In genomic region chr11:69683576-69683975, GRCm38 (mm10) we compare ENCODE assay signal across 11 mouse cellular contexts. TPM values are rescaled to one million over a fixed set of nuclear protein-coding genes. Genes with fewer than 3 reads are reported as not detected.
A peak's percentile ranks its signal among the peaks of the same experiment; 100 is the strongest.
DNase-seq lines count a peak whose midpoint lies in the region; ATAC-seq and TF ChIP-seq lines count a peak whose summit lies in the region.
"Had no signal": no experiment of that assay in that cellular context is flagged by ENCODE, and none has a peak within 500 bp of the region (broad histone marks: within the 10 kb centered on the region; RNA-seq: fewer than 3 reads in every experiment).

No protein-coding gene starts in this region.

- no peaks in the 10 kb centered on the region for H3K27me3 ChIP-seq in heart, embryonic 14.5 days (ENCODE audit: control insufficient read depth, insufficient read depth, low read length)
- H3K27me3 ChIP-seq in E14TG2a.4 (ENCODE audit: insufficient read depth, low read length): no peaks in the 10 kb centered on the region
- H3K27me3 ChIP-seq in limb, embryonic 14.5 days (ENCODE audit: control insufficient read depth, insufficient read depth, low read length): no peaks in the 10 kb centered on the region
- H3K27me3 ChIP-seq: liver, embryonic 15.5 days had no signal

- 73% methylated on average over 7 of the region's 7 CpGs for WGBS in heart, embryonic 14.5 days
- 79% methylated on average over 7 of the region's 7 CpGs for WGBS in limb, embryonic 14.5 days

- H3K4me2 ChIP-seq in heart, embryonic 14.5 days (ENCODE audit: low read length): no peak overlapping the region
- peak overlapping the region; percentile 88 for H3K4me2 ChIP-seq in limb, embryonic 14.5 days (replicated peaks; ENCODE audit: low read depth, low read length, severe bottlenecking)
- H3K4me2 ChIP-seq: liver, embryonic 15.5 days had no signal

- H3K9ac ChIP-seq in heart, embryonic 14.5 days (ENCODE audit: low read length): peak overlapping the region; percentile 31; the same call in 1 of the 2 replicates
- H3K9ac ChIP-seq in limb, embryonic 14.5 days (ENCODE audit: low read depth, low read length, severe bottlenecking): 0 out of 2 replicates have a peak overlapping the region, but pooled peaks have one; percentile 43
- H3K9ac ChIP-seq: liver, embryonic 15.5 days had no signal

- H3K36me3 ChIP-seq in heart, embryonic 14.5 days (ENCODE audit: control insufficient read depth, insufficient read depth, low read length): peaks cover 19% of the 10 kb centered on the region
- peaks cover 52% of the 10 kb centered on the region for H3K36me3 ChIP-seq in E14TG2a.4 (ENCODE audit: insufficient read depth, low read length)
- H3K36me3 ChIP-seq in limb, embryonic 14.5 days (ENCODE audit: control insufficient read depth, insufficient read depth, low read length): peaks cover 20% of the 10 kb centered on the region

- no peak overlapping the region for H3K27ac ChIP-seq in heart, embryonic 14.5 days (replicated peaks in 1 of 2; ENCODE audit: control insufficient read depth in 1 of 2, insufficient read depth in 1 of 2, low read depth in 2 of 2, low read length in 2 of 2)
- H3K27ac ChIP-seq in embryonic fibroblast, embryonic 13.5 days (ENCODE audit: insufficient read depth, low read length): peak overlapping the region; percentile 95
- H3K27ac ChIP-seq in limb, embryonic 14.5 days (replicated peaks; ENCODE audit: low read depth, low read length): peak overlapping the region; percentile 87
- H3K27ac ChIP-seq: liver, embryonic 15.5 days had no signal

- H3K9me3 ChIP-seq in heart, embryonic 14.5 days (ENCODE audit: control insufficient read depth, low read length): no peaks in the 10 kb centered on the region
- no peaks in the 10 kb centered on the region for H3K9me3 ChIP-seq in E14TG2a.4 (ENCODE audit: low read length)
- H3K9me3 ChIP-seq in limb, embryonic 14.5 days (ENCODE audit: control insufficient read depth, low read length): no peaks in the 10 kb centered on the region
- H3K9me3 ChIP-seq: liver, embryonic 15.5 days had no signal

- no peak overlapping the region for H3K4me3 ChIP-seq in heart, embryonic 14.5 days (ENCODE audit: control insufficient read depth in 1 of 2, insufficient read depth in 1 of 2, low read depth in 1 of 2, low read length in 2 of 2)
- H3K4me3 ChIP-seq in E14TG2a.4 (replicated peaks; ENCODE audit: low read length): peak overlapping the region; percentile 95; the same call in 1 of the 2 replicates
- H3K4me3 ChIP-seq in embryonic fibroblast, embryonic 13.5 days (ENCODE audit: insufficient read depth, low read length): no peak overlapping the region
- no peak overlapping the region for H3K4me3 ChIP-seq in limb, embryonic 14.5 days (replicated peaks; ENCODE audit: low read length)
- H3K4me3 ChIP-seq: liver, embryonic 15.5 days had no signal

- TF ChIP-seq POLR2A in embryonic fibroblast, embryonic 13.5 days (IDR thresholded peaks at IDR 0.05; ENCODE audit: low read depth, low read length): no peak
- no peak for TF ChIP-seq POLR2A in limb, embryonic 14.5 days (IDR thresholded peaks at IDR 0.05; ENCODE audit: borderline replicate concordance, extremely low read depth, insufficient read depth, insufficient read length)

- no peak for TF ChIP-seq CTCF in E14TG2a.4 (conservative IDR thresholded peaks at IDR 0.05; ENCODE audit: low read length)
- TF ChIP-seq CTCF in embryonic fibroblast, embryonic 13.5 days (IDR thresholded peaks at IDR 0.05; ENCODE audit: borderline replicate concordance, insufficient read depth, low read length): no peak

- ATAC-seq in heart, embryonic 14.5 days (ENCODE audit: insufficient number of reproducible peaks, insufficient read depth, low FRiP score, low read depth): no peak
- ATAC-seq in limb, embryonic 14.5 days (ENCODE audit: low FRiP score, low read depth): no peak
- no peak for ATAC-seq in erythroblast, adult 5-6 weeks (replicated peaks; ENCODE audit: low FRiP score, poor library complexity, severe bottlenecking)
- ATAC-seq: CD4-positive, CD25-positive, alpha-beta regulatory T cell, adult 4 months had no signal

- DNase-seq in heart, adult 8-10 months (ENCODE audit: low spot score): no peak
- DNase-seq in limb, embryonic 14.5 days (ENCODE audit: low spot score): no peak
- DNase-seq in ovary, postnatal 36 days (ENCODE audit: low spot score): no peak
- no peak for DNase-seq in frontal cortex, adult 2 months (ENCODE audit: extremely low spot score in 1 of 2, low spot score in 1 of 2)
- DNase-seq: thymus, postnatal 4 days had no signal

- peaks cover 16 to 35% of the 10 kb centered on the region in 2 experiments for H3K4me1 ChIP-seq in heart, embryonic 14.5 days (ENCODE audit: control insufficient read depth in 2 of 2, insufficient read depth in 2 of 2, low read length in 2 of 2)
- peaks cover 86% of the 10 kb centered on the region for H3K4me1 ChIP-seq in E14TG2a.4 (replicated peaks; ENCODE audit: low read depth, low read length)
- H3K4me1 ChIP-seq in embryonic fibroblast, embryonic 13.5 days (ENCODE audit: control insufficient read depth, insufficient read depth, low read length): peaks cover 10% of the 10 kb centered on the region
- H3K4me1 ChIP-seq in limb, embryonic 14.5 days (ENCODE audit: control insufficient read depth, insufficient read depth, low read length): peaks cover 41% of the 10 kb centered on the region

RNA-seq across cellular contexts. Expression of gene Senp3, which starts 1.7 kb away (rescaled TPM):
- 43.2 and 59.4 TPM in 2 replicates for polyA plus RNA-seq in heart, embryonic 14.5 days (2014; fragmentation: Nextera tagmentation; extraction: Ambion mirVana)
- total RNA-seq in heart, adult 8-10 months (2022): 10 to 100 TPM; 27.2 to 40.0 (median 28.7) TPM
- 117 and 187 TPM in 2 replicates for polyA plus RNA-seq in embryonic fibroblast, embryonic 13.5 days (2011; ENCODE audit: insufficient read length, low read depth, missing spikeins)
- polyA plus RNA-seq in limb, embryonic 14.5 days (2012; rRNA removed): 172 and 297 TPM in 2 replicates
- polyA plus RNA-seq in limb, embryonic 14.5 days (2014; fragmentation: Nextera tagmentation; extraction: Ambion mirVana): 95.4 and 99.0 TPM in 2 replicates
- 46.4 and 52.3 TPM in 2 replicates for total RNA-seq in erythroblast, adult 5-6 weeks (2015; ENCODE audit: low replicate concordance)
- 10.3 and 18.2 TPM in 2 replicates for total RNA-seq in erythroblast, adult 5-6 weeks (2017; ENCODE audit: low replicate concordance)
- 138 and 154 TPM in 2 replicates for polyA plus RNA-seq in frontal cortex, adult 2 months (2012; rRNA removed)

RNA-seq across cellular contexts. Expression of gene Tnfsf13, which starts 2.0 kb away (rescaled TPM):
- 0.24 and 0.63 TPM in 2 replicates for polyA plus RNA-seq in heart, embryonic 14.5 days (2014; fragmentation: Nextera tagmentation; extraction: Ambion mirVana)
- total RNA-seq in heart, adult 8-10 months (2022): 1 to 10 TPM; 2.6 to 4.3 (median 2.9) TPM
- 0.85 and 1.5 TPM in 2 replicates for polyA plus RNA-seq in embryonic fibroblast, embryonic 13.5 days (2011; ENCODE audit: insufficient read length, low read depth, missing spikeins)
- 4.4 and 5.2 TPM in 2 replicates for polyA plus RNA-seq in limb, embryonic 14.5 days (2012; rRNA removed)
- polyA plus RNA-seq in limb, embryonic 14.5 days (2014; fragmentation: Nextera tagmentation; extraction: Ambion mirVana): 0.77 and 0.98 TPM in 2 replicates
- 9.2 and 17.9 TPM in 2 replicates for total RNA-seq in erythroblast, adult 5-6 weeks (2015; ENCODE audit: low replicate concordance)
- total RNA-seq in erythroblast, adult 5-6 weeks (2017; ENCODE audit: low replicate concordance): 0.28 and 7.8 TPM in 2 replicates
- 5.3 and 5.4 TPM in 2 replicates for polyA plus RNA-seq in frontal cortex, adult 2 months (2012; rRNA removed)
- polyA plus RNA-seq: CD4-positive, CD25-positive, alpha-beta regulatory T cell, adult 4 months had no signal

RNA-seq across cellular contexts. Expression of gene Eif4a1, which starts 11.4 kb away (rescaled TPM):
- 313 and 403 TPM in 2 replicates for polyA plus RNA-seq in heart, embryonic 14.5 days (2014; fragmentation: Nextera tagmentation; extraction: Ambion mirVana)
- 100 to 1,000 TPM; 162 to 194 (median 186) TPM for total RNA-seq in heart, adult 8-10 months (2022)
- 717 and 781 TPM in 2 replicates for polyA plus RNA-seq in embryonic fibroblast, embryonic 13.5 days (2011; ENCODE audit: insufficient read length, low read depth, missing spikeins)
- 887 and 919 TPM in 2 replicates for polyA plus RNA-seq in limb, embryonic 14.5 days (2012; rRNA removed)
- 547 and 561 TPM in 2 replicates for polyA plus RNA-seq in limb, embryonic 14.5 days (2014; fragmentation: Nextera tagmentation; extraction: Ambion mirVana)
- 177 and 204 TPM in 2 replicates for total RNA-seq in erythroblast, adult 5-6 weeks (2015; ENCODE audit: low replicate concordance)
- total RNA-seq in erythroblast, adult 5-6 weeks (2017; ENCODE audit: low replicate concordance): 163 and 169 TPM in 2 replicates
- 365 and 370 TPM in 2 replicates for polyA plus RNA-seq in frontal cortex, adult 2 months (2012; rRNA removed)

RNA-seq across cellular contexts. Expression of gene Tnfsf12, which starts 12.1 kb away (rescaled TPM):
- 7.7 and 10.3 TPM in 2 replicates for polyA plus RNA-seq in heart, embryonic 14.5 days (2014; fragmentation: Nextera tagmentation; extraction: Ambion mirVana)
- 10 to 100 TPM; 14.9 to 19.6 (median 17.5) TPM for total RNA-seq in heart, adult 8-10 months (2022)
- polyA plus RNA-seq in embryonic fibroblast, embryonic 13.5 days (2011; ENCODE audit: insufficient read length, low read depth, missing spikeins): 20.0 and 25.5 TPM in 2 replicates
- 22.9 and 31.6 TPM in 2 replicates for polyA plus RNA-seq in limb, embryonic 14.5 days (2012; rRNA removed)
- 13.7 and 15.2 TPM in 2 replicates for polyA plus RNA-seq in limb, embryonic 14.5 days (2014; fragmentation: Nextera tagmentation; extraction: Ambion mirVana)
- total RNA-seq in erythroblast, adult 5-6 weeks (2015; ENCODE audit: low replicate concordance): 1.3 TPM in 1 of 2 replicates, not detected in the other
- total RNA-seq in erythroblast, adult 5-6 weeks (2017; ENCODE audit: low replicate concordance): 0.17 and 1.1 TPM in 2 replicates
- polyA plus RNA-seq in frontal cortex, adult 2 months (2012; rRNA removed): 17.1 and 20.6 TPM in 2 replicates

RNA-seq across cellular contexts. Expression of gene Tnfsfm13, which starts 12.3 kb away (rescaled TPM):
- polyA plus RNA-seq in heart, embryonic 14.5 days (2014; fragmentation: Nextera tagmentation; extraction: Ambion mirVana): 2.5 and 6.8 TPM in 2 replicates
- total RNA-seq in heart, adult 8-10 months (2022): 1 to 10 TPM; 1.4 to 4.2 (median 3.1) TPM
- 3.0 and 4.4 TPM in 2 replicates for polyA plus RNA-seq in embryonic fibroblast, embryonic 13.5 days (2011; ENCODE audit: insufficient read length, low read depth, missing spikeins)
- polyA plus RNA-seq in limb, embryonic 14.5 days (2012; rRNA removed): 3.8 and 6.9 TPM in 2 replicates
- 5.9 and 6.6 TPM in 2 replicates for polyA plus RNA-seq in limb, embryonic 14.5 days (2014; fragmentation: Nextera tagmentation; extraction: Ambion mirVana)
- 0.38 and 4.8 TPM in 2 replicates for total RNA-seq in erythroblast, adult 5-6 weeks (2015; ENCODE audit: low replicate concordance)
- 2.8 and 5.2 TPM in 2 replicates for total RNA-seq in erythroblast, adult 5-6 weeks (2017; ENCODE audit: low replicate concordance)
- 2.9 and 4.9 TPM in 2 replicates for polyA plus RNA-seq in frontal cortex, adult 2 months (2012; rRNA removed)
- polyA plus RNA-seq: CD4-positive, CD25-positive, alpha-beta regulatory T cell, adult 4 months had no signal

Comparison
In these comparisons a context has a peak if more than half of its experiments do, and no peak if none do; other contexts are left out.
1. H3K27ac ChIP-seq: peak in embryonic fibroblast, embryonic 13.5 days (single experiment) and limb, embryonic 14.5 days (single experiment); none in heart, embryonic 14.5 days (0 of 2).